Mouse (Mus musculus) urinary bladder, postnatal 25 days (tissue): Measurements from ENCODE around the gene Suclg2.
A peak's percentile ranks its signal among the peaks of the same experiment; 100 is the strongest.
"Not testable (repeated sequence)": the region's sequence is repeated elsewhere in the genome, so short reads cannot be mapped to it uniquely, and the experiment has no call there.

ENCODE experiments used
- DNase-seq: peaks from one replicate; pipeline ENCODE4 v3.0.0; 2022; ENCODE audit warnings: low spot score

Suclg2 gene

DNA sequence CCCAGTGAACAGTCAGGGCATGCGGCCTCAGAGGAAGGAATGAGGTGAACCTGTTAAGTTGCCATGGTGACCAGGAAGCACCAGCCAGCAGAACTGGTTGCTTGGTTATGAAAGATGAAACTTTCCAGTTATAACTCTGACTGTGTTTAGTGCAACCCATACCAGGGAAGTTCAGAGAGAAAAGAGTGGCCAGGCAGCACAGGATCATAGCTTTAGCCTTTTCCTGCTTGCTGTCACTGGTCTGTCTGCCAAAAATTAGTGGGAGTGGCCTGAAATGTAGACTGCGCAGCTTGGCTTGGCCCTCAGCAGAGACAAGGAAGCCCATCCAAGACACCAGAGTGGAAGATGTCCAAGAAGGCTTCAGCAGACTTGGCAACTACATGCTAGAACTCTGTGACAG lies 96.8 kb downstream of the Suclg2 start:
- peak; percentile 36 for DNase-seq

DNA sequence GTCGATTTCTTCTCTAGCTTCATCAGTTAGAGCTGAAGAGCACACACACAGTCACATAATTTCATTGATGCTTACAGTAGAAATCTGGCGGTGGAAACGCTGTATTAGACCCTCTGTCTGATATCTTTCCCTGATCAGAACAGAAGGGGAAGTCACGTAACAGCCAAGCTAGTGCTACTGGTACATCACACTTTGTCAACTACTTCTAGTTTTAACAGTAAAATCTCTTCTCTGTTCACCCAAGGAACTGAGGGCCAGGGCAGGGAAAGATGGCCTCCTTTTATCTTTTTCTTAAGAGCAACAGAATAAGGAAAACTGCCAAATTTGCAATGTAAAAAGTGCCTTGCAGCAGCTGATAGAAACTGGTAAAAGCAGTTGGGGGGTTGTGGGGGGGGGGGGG lies 97.8 kb downstream of the Suclg2 start:
- no peak for DNase-seq

DNA sequence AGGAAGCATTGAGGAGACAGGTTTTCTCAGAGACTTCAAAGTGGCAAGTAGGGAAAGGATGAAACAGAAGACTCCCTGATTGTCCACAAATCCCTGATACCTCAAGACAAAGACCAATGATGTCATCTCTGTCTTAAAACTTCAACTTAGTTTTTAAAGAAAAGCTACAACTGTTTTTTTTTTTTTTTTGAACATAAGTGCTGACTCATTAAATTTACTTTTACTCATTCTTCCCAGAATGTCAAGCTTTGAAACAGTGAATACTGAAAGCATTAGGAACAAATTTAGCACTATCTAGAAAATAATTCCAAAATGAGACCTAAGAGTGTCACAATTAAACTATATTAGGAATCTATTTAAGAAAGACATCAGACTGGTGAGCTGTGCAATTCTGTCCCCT lies 98.8 kb downstream of the Suclg2 start:
- DNase-seq: no peak

DNA sequence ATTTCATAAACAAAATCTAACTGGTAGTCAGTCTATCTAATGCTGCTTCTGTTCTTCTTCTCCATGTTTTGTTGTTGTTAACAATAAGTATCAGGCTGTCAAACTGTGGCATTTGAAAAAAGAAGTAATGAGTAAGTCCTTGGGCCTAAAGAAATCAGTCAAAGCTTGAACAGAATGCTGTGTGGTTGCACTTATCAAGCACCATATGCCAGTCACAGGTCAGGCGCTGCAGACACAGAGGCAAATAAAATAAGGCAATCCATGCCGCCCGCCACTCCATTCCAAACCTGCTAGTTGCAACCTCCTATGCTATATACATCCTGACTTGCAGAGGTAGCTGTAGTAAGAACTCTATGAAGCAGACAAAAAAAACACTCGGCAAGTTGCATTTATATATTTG lies 100.2 kb downstream of the Suclg2 start:
- DNase-seq: no peak

DNA sequence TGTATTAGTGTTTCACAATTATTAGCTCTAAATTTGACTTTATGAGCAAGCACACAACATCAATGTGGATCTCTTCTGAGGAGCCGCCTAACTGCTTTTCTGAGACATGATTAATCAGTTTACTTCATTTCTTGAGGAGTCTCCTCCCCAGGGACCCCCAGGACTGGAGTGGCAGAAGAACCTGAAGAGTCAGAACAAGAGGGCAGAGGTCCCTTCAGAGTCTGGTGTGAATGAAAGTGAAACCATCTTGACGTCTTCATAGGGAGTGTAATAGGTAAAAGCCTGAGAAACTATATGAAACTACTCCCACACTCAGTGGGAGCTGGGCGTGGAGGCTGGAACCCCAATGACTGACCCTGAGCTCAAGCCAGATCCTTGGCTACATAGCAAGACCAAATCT lies 105.4 kb downstream of the Suclg2 start:
- no peak for DNase-seq

DNA sequence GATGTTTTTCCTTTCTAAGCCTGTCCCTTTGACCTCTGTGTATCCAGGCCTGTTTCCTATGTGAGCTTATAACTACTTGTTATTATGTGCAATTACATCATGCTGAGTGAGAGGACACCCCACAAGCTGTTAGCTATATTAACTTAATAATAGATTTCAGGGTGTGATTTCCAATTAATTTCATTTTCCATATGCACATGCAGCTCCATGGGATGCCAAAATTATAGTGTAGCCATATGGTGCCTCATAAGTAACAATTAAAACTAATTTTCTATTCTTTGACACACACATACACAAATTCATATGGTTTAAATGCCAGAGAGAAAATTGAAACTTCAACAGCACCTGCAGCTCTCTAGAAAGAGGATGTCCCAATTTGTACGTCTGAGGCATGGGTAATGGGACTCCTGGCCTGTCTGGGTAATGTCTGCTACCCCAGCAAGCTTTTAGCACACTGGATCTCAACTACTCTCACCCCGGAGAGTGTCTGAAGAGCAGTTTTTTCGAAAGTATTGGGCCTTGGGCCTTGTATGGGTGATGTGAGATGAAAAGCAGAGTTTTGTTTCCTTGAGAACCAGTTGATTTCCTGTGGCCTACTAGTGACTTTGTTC lies 106.1 kb downstream of the Suclg2 start:
- DNase-seq: no peak

DNA sequence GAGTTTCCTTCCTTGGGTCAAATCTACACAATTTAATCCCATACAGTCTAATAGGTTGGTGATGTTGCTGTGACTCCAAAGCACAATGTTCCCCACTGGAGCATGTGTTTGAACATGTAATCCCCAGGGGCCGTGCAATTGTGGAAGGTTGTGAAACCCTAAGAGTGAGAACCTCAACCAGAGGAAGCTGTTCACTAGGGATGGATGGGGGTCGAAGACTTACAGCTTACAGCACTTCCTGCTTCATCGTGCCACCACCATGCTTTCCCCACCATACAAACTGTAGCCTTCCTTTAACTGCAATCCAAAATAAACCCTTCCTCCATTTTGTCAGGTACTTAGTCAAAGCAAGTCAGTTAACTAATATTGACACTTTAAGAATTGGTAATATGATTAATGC lies 107.5 kb downstream of the Suclg2 start:
- DNase-seq: no peak

DNA sequence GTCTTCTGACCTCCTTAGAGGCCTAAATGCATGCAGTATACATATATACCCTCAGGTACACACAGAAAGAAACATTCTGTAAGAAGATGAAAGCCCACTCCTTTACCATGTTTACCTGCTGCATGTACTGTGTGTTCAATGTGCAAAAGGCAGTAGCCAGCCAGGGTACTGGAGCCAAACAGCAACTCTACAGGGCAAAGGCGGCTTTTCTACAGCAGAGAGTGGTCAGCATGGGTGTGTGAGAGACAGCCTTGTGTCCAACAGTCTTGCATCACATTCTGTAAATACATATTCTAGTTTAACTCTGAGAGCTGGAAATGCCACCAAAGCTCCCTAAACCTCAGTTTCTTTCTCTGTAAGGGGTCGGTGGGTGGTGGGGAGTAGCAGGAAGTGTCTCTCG lies 110.5 kb downstream of the Suclg2 start:
- no peak for DNase-seq

DNA sequence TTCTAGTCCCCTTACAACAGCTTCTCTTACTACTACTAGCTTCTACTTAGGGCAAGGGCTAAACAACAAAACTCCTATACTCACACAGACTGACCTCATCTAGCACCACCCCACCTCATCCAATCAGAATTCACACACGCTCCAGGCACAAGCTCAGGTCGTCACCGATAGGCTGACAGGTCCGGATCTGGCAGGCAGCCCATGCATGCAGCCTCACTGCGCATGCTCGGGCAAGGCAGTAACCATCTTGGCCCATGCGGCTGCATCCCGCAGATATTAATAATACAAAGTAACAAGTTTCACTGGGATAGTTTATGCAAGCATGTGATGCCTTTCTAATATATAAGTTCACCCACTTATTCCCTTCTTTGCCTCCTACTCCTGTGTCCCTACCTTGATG lies 117.9 kb downstream of the Suclg2 start:
- DNase-seq: not testable (repeated sequence)

DNA sequence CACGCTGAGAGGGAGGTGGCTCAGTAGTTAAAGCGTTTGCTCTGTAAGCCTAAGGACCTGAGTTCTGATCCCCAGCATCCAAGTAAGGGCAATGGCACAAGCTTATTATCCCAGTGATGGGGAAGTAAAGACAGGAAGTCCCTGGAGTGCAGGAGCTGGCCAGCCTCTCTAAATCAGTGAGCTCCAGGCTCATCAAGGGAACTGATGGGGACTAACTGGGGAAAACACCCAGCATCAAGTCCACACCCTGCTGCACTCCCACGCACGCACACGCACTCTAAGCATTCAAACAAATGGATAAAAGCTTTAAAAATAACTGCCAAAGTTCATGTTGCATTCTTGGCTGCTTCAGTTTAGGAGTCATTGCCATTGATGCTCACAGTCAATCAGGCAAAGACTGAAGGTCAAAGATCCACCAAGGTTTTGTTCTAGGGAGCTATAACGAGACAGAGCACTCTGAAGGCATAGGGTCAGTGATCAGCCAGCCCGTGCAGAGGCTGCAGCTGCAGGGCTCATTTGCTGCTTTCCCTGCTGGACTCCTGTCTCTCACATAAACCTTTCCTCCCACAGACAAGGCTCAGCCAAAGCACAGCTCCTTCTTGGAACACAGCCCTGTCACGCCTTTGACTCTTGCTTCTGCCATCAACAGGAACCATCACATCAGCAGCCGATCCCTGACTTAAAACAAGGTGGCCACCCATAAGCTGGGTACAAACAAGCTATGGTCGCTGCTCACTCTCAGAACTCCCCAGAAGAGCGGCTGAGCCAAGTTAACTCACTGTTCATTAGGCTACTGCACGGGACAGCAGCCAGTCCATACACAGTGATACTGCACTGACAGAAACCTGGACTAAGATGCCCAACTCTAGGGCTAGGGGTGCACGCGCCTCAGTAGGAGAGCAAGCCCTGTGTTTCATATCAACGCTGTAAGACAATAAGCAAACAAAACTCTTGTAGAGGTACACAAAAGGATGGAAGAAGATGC lies 121.5 kb downstream of the Suclg2 start:
- no peak for DNase-seq

DNA sequence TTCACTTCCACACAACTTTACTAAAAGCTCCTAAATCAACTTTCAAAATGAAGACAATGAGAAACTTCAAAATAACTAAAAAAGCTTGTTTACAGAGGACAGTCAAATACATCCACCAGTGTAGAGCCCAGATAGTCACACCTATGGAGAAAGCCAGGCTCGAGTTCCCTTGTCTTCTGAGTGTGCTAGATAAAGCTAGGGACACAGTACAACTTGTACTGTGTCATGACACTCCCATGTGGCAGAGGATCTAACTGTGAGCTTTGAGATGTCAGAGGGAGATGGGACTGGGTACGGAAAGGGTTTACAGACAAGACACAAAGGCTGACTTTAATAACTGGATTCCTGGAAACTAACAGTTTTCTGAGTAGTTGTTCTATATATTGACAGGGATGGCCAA lies 122.7 kb downstream of the Suclg2 start:
- no peak for DNase-seq

DNA sequence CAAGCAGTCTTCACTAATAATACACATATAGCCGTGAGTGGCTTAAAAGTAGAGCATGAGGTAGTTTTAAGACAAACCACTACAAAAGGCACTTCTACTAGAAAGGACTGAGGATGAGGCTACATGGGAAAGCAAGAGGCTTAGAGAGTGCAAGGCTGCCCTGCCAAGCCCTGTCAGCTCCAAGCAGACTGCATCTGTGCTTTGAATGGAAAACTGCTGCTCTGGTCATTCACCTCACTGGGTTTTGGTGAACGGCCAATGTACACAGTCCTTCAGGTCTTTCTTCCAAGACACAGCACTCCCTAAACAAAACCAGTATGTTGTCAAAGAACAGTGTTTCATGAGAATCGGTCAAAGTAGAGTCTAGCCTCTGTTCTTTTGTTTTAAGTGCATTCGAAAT lies 124.4 kb downstream of the Suclg2 start:
- DNase-seq: no peak

DNA sequence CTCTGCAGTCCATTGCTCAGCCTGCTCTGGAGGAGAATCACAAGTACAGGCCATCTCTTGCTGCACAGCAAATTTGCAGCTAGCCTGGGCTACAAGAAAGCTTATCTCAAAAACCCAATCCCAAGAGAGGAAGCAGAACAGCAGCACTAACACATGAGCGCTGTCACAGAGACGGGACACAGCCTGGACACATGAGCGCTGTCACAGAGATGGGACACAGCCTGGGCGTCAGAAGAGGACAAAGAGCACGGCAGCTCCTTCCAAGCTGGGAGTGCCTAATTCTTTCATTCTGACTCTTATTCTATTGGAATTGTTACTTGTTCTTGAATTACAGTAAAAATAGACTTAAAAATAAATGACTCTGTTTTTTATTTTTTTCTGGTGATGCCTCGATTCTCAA lies 126.2 kb downstream of the Suclg2 start:
- no peak for DNase-seq

DNA sequence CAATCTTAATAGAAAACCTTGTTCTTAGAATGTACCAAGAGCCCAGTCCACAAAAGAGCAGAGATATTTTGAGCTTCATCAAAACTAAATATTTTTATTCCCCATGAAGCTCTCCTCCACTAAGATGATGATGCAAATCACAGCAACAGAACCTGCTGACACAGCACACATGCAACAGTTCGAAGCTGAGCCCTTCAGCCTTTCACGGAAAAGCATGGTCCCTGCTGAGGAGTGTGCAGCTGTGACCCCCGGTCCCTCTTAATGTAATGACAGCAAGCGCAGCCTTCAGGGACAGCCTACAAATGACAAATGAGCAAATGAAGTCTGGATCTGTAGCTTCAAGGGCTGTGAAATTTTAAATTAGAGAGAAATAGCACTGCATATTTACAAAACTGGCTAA lies 128.1 kb downstream of the Suclg2 start:
- DNase-seq: no peak

DNA sequence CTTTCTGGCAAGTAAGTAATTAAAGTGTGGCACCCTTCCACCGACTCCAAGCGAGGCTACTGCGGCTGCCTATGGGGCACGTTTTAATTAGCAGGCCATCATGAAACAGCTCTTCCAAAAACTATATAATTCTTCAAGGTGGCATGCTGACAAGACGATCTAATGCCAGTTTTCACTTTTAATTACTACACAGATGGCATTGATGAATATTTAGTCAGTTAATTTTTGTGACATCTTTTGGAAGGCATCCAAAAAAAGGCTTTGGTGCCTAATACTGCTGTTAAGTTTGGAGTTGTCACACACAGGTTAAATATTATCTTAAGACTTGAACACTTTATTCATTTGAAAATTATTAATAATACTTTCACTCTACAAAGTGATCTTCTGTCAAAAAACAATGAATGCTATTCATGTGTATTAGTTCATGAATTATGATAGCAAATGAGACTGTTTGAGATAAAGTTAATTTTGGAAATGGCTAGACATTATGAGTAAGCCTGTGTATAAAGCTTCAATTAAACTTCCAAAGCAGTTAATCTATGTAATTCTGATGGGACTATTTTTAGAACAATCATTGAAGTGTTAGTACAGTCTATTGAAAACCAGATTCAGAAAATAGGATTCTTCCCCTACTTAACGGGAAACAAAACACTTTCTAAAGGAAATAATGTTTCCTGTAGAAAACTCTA lies 131.3 kb downstream of the Suclg2 start:
- DNase-seq: no peak

DNA sequence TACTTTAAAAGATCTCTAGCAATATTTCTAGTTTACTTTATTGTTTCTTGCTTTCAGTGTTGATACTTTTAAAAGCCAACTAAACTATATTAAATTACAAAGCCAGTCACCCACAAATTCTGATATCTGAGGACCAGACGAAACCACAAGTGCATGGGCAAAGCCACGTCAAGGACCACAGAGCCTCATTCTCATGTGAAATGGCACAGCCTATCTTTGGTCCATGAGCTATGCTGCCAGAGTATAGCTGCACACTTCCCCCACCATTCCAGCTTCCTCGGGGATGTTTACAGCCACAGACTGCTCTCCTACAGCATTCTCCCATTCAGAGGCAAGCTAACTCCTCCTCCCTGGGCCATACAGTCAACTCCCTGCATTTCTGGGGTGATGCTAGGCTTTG lies 136.7 kb downstream of the Suclg2 start:
- no peak for DNase-seq

DNA sequence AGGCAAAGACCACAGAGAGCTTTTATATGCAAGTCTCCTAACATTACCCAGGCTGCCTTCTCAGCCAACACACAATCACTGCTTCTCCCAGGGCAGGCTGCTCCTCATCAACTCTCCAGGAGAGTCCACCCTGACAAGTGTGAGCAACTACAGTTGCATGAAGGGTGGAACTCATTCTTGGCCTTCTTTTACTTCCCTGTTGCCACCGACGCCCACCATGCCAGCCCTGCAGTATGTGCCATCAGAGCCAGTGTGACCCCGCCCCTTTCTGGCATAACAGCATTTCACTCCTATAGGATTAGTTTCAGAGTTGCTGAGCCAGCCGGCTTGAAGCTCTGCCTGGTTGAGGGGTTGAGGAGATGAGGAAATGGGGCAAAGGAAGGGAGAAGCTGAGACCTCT lies 138.8 kb downstream of the Suclg2 start:
- no peak for DNase-seq

DNA sequence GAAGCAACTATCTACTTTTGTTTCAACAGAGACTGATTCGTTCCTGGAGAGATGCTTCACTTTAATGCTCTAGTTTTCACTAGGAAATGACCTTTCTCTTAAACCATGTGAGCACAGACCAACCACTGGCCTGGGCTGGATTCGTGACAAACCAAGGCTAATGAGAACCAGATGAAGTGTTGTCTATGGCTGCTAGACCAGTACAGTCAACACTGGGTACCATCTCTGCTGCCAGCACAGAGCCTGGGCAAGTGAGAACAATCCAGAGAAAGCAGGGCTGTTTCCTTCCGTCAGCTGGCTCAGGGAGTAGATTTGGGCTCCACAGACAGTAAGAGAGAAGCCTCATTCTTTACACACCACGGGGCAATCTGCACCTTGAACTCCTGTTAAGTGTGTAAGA lies 143.1 kb downstream of the Suclg2 start:
- no peak for DNase-seq

DNA sequence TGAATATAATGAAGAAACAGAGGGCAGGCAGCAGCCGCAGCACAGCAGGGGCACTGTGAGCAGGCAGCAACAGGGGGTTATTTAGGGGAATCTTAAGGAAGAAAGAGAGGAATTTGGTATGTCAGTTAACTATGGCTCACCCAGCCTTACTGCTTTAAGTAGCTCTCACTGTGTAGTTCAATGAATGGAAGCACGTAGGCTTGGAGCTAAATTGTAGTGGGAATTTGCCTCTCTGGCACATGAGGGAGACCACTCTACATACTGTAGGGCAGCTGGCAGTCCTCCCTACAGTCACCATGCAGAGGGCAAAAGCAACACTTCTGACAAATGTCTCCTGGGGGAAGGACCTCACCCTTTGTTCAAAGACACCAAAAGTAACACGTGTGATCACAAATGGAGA lies 143.7 kb downstream of the Suclg2 start:
- DNase-seq: no peak

DNA sequence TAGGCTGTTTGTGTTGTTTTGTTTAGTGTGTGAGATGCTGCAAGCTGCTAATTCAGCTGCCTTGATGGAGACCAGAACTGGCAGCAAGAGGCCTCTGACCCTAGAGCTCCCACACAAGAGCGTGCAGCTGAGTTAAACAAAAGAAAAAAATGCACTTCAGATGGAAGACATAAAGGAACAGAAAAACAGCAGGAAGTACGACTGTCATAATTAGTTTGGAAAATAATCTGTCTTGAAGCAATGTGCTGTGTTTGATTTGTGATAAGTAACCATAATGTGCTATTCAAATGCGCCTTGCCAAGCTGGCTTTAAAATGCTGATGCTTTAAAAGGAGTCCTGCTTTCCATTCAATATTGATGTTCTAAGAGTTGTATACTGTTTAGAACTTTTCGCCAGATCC lies 144.2 kb downstream of the Suclg2 start:
- DNase-seq: no peak

DNA sequence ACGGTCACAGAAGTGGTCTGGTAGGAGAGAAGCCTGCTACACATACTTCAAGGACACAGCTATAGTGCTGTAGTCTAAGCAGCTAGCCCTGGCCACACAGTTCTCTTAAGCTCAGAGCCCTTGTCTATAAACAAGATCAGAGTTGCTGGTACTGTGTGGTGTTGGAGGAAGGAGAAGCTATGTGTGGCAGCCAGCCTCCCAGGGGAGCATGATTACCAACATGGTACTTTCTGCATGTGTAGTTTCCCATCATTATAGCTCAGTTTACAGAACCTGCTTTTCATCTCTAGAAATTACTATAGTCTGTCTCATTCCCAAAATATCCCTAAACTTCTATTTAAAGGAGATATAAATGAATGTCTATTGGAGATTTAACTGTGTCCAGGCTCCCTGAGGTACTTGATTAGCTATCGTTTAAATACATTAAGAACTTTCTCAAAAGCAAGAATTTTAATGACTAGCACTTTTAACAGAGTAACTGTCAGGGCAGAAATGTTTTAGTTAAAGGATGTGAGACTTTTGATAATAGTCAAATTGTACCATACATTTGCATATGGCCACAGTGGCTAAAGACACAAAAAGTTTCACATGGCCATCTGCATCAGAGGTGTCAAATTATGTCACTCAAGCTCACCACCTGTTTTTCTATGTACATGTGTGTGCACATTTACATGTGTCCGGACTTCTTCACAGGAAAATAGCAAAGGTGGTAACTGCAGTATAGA lies 145.4 kb downstream of the Suclg2 start:
- no peak for DNase-seq

DNA sequence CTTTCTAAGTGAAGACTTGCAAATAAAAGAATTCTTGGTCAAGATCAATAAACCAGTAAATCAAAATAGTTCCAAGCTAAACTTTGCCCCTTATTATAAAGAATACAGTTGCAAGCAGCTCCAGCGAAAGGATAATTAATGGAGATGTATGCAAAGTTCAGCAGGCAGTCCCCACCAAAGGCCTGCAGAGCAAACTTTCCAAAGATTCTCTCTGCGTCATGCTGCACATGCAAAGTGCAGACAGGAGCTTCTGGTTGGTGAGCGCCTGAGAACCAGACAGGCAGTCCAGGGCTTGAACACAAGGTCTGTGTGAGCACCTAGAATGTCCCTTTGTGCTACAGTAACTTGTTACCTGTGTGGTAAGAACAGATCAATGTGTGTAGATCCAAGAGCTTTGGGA lies 147.0 kb downstream of the Suclg2 start:
- no peak for DNase-seq
